Mouse (Mus musculus): Measurements from ENCODE around the gene 1700008O03Rik.

Gene 1700008O03Rik

GRCm38 (mm10) chr7:44344622-44345021, 41.0 kb downstream of the 1700008O03Rik start:
- DNase-seq (ENCODE audit: low read depth) = peak; percentile 68

- no peak for DNase-seq (ENCODE audit: low read depth)
Measured at GRCm38 (mm10) chr7:44343459-44344015, 42.1 kb downstream of the 1700008O03Rik start.

- DNase-seq (ENCODE audit: low read depth) = no peak
Measured at GRCm38 (mm10) chr7:44341714-44342113, 43.9 kb downstream of the 1700008O03Rik start.

GRCm38 (mm10) chr7:44341119-44341518, 44.5 kb downstream of the 1700008O03Rik start:
- DNase-seq (ENCODE audit: low read depth) = no peak

- DNase-seq (ENCODE audit: low read depth) = no peak
Measured at GRCm38 (mm10) chr7:44340226-44340625, 45.4 kb downstream of the 1700008O03Rik start.

GRCm38 (mm10) chr7:44337121-44337849, 48.3 kb downstream of the 1700008O03Rik start:
- DNase-seq (ENCODE audit: low read depth) = no peak

- no peak for DNase-seq (ENCODE audit: low read depth)
Measured at GRCm38 (mm10) chr7:44336046-44337021, 49.3 kb downstream of the 1700008O03Rik start.

GRCm38 (mm10) chr7:44335031-44335878, 50.4 kb downstream of the 1700008O03Rik start:
- DNase-seq (ENCODE audit: low read depth) = no peak

- no peak for DNase-seq (ENCODE audit: low read depth)
Measured at GRCm38 (mm10) chr7:44334139-44334538, 51.5 kb downstream of the 1700008O03Rik start.

GRCm38 (mm10) chr7:44332336-44332735, 53.3 kb downstream of the 1700008O03Rik start:
- peak; percentile 15 for DNase-seq (ENCODE audit: low read depth)

- no peak for DNase-seq (ENCODE audit: low read depth)
Measured at GRCm38 (mm10) chr7:44326614-44327013, 59.0 kb downstream of the 1700008O03Rik start.

- DNase-seq (ENCODE audit: low read depth) = no peak
Measured at GRCm38 (mm10) chr7:44322290-44322689, 63.3 kb downstream of the 1700008O03Rik start.

- DNase-seq (ENCODE audit: low read depth) = no peak
Measured at GRCm38 (mm10) chr7:44320886-44321285, 64.7 kb downstream of the 1700008O03Rik start.

- DNase-seq (ENCODE audit: low read depth) = peak; percentile 42
Measured at GRCm38 (mm10) chr7:44317913-44318312, 67.7 kb downstream of the 1700008O03Rik start.

- DNase-seq (ENCODE audit: low read depth) = no peak
Measured at GRCm38 (mm10) chr7:44312484-44312883, 73.1 kb downstream of the 1700008O03Rik start.

GRCm38 (mm10) chr7:44311713-44312304, 73.8 kb downstream of the 1700008O03Rik start:
- no peak for DNase-seq (ENCODE audit: low read depth)

- no peak for DNase-seq (ENCODE audit: low read depth)
Measured at GRCm38 (mm10) chr7:44310878-44311712, 74.5 kb downstream of the 1700008O03Rik start.

- no peak for DNase-seq (ENCODE audit: low read depth)
Measured at GRCm38 (mm10) chr7:44310285-44310877, 75.2 kb downstream of the 1700008O03Rik start.

Data from 416B (cell line).